In genomic region chr9:51312554-51313317, GRCm38 (mm10) we compare ENCODE assay signal across 15 mouse cellular contexts. TPM values are rescaled to one million over a fixed set of nuclear protein-coding genes. Genes with fewer than 3 reads are reported as not detected.
DNase-seq lines count a peak whose midpoint lies in the region; ATAC-seq and TF ChIP-seq lines count a peak whose summit lies in the region.
"Had no signal": no experiment of that assay in that cellular context is flagged by ENCODE, and none has a peak within 500 bp of the region (broad histone marks: within the 10 kb centered on the region; RNA-seq: fewer than 3 reads in every experiment).

No protein-coding gene starts in this region.

- 0 out of 2 replicates have a peak, but pooled peaks cover 3% of the 10 kb centered on the region for H3K4me1 ChIP-seq in intestine, embryonic 16.5 days (ENCODE audit: control insufficient read depth, insufficient read depth, low read length)
- H3K4me1 ChIP-seq: limb, embryonic 12.5 days; neural tube, embryonic 13.5 days had no signal

- no peak overlapping the region; the same call in 1 of the 2 replicates for H3K9ac ChIP-seq in intestine, embryonic 16.5 days (ENCODE audit: low read depth, low read length)
- H3K9ac ChIP-seq: limb, embryonic 12.5 days; neural tube, embryonic 13.5 days had no signal

- no peaks in the 10 kb centered on the region for H3K36me3 ChIP-seq in intestine, embryonic 16.5 days (ENCODE audit: control insufficient read depth, insufficient read depth, low read length)
- H3K36me3 ChIP-seq: limb, embryonic 12.5 days; neural tube, embryonic 13.5 days had no signal

- peak overlapping the region; percentile 47 for H3K4me2 ChIP-seq in intestine, embryonic 16.5 days (ENCODE audit: low read depth, low read length)
- H3K4me2 ChIP-seq: limb, embryonic 12.5 days; neural tube, embryonic 13.5 days had no signal

- no peak overlapping the region for H3K4me3 ChIP-seq in layer of hippocampus, adult 2 months
- H3K4me3 ChIP-seq in intestine, embryonic 16.5 days (ENCODE audit: low read length): peak overlapping the region; percentile 29
- H3K4me3 ChIP-seq: limb, embryonic 12.5 days; neural tube, embryonic 13.5 days had no signal

- no peaks in the 10 kb centered on the region for H3K9me3 ChIP-seq in intestine, embryonic 16.5 days (ENCODE audit: control insufficient read depth, low read length)
- H3K9me3 ChIP-seq: limb, embryonic 12.5 days; neural tube, embryonic 13.5 days had no signal

- peaks cover 3% of the 10 kb centered on the region; the same call in 1 of the 2 replicates for H3K27me3 ChIP-seq in intestine, embryonic 16.5 days (replicated peaks; ENCODE audit: control insufficient read depth, insufficient read depth, low read length)
- H3K27me3 ChIP-seq: limb, embryonic 12.5 days; neural tube, embryonic 13.5 days had no signal

- H3K27ac ChIP-seq in layer of hippocampus, adult 2 months: peak overlapping the region; percentile 25; the same call in 1 of the 2 replicates
- 0 out of 2 replicates have a peak overlapping the region, but pooled peaks have one; percentile 26 for H3K27ac ChIP-seq in intestine, embryonic 16.5 days (ENCODE audit: low read length)
- H3K27ac ChIP-seq: limb, embryonic 12.5 days; neural tube, embryonic 13.5 days had no signal

- TF ChIP-seq CTCF in layer of hippocampus, adult 2 months (conservative IDR thresholded peaks at IDR 0.05): no peak

- WGBS in intestine, embryonic 16.5 days: 31% methylated on average over 18 of the region's 18 CpGs

- ATAC-seq in intestine, embryonic 16.5 days: peak; percentile 81
- no peak for ATAC-seq in CD4-positive, CD25-positive, alpha-beta regulatory T cell, adult 4 months

- no peak for DNase-seq in layer of hippocampus, adult 2 months (ENCODE audit: low spot score in 2 of 2)
- DNase-seq in layer of hippocampus, postnatal 36 days: no peak
- DNase-seq in gonadal fat pad, adult 2 months (ENCODE audit: low read depth): peak; percentile 19
- DNase-seq in lung, postnatal 25 days (ENCODE audit: low spot score): peak; percentile 5
- no peak for DNase-seq in frontal cortex, postnatal 14 days (ENCODE audit: low spot score in 2 of 2)
- DNase-seq in cerebellum, adult 11-12 months: no peak
- DNase-seq: cerebellum, adult 9-11 months; gastrocnemius, postnatal 25 days; layer of hippocampus, adult 9-11 months had no signal

RNA-seq across cellular contexts. Expression of gene 1810046K07Rik, which starts 16.0 kb away (rescaled TPM):
- total RNA-seq in layer of hippocampus, adult 2 months (2021): not detected
- total RNA-seq in layer of hippocampus, postnatal 36 days (2021): not detected
- polyA plus RNA-seq in gonadal fat pad, adult 2 months (2012; rRNA removed): 0.18 TPM in 1 of 2 replicates, not detected in the other
- polyA plus RNA-seq in intestine, embryonic 16.5 days (2015; fragmentation: Nextera tagmentation; extraction: Ambion mirVana): 0.18 TPM in 1 of 2 replicates, not detected in the other
- not detected for polyA plus RNA-seq in CD4-positive, CD25-positive, alpha-beta regulatory T cell, adult 4 months (2017; shearing (Covaris generic))
- total RNA-seq: gastrocnemius, postnatal 25 days; megakaryocyte-erythroid progenitor cell, adult 5-6 weeks had no signal
- polyA plus RNA-seq: heart, postnatal 0 days; neural tube, embryonic 13.5 days had no signal

RNA-seq across cellular contexts. Expression of gene Colca2, which starts 34.4 kb away (rescaled TPM):
- 1 to 10 TPM in 1 of 2 experiments, under 1 TPM in 1; 0.38 to 1.1 TPM for total RNA-seq in layer of hippocampus, adult 2 months (2021)
- under 1 TPM; 0.65 to 0.91 TPM for total RNA-seq in layer of hippocampus, postnatal 36 days (2021)
- 15.6 and 16.0 TPM in 2 replicates for polyA plus RNA-seq in gonadal fat pad, adult 2 months (2012; rRNA removed)
- polyA plus RNA-seq in intestine, embryonic 16.5 days (2015; fragmentation: Nextera tagmentation; extraction: Ambion mirVana): 1.4 and 2.1 TPM in 2 replicates
- polyA plus RNA-seq in CD4-positive, CD25-positive, alpha-beta regulatory T cell, adult 4 months (2017; shearing (Covaris generic)): under 1 TPM in 1 of 2 experiments, not detected in 1; 0.26 TPM

Comparison
In these comparisons a context has a peak if more than half of its experiments do, and no peak if none do; other contexts are left out.
1. DNase-seq: peak in gonadal fat pad, adult 2 months (single experiment) and lung, postnatal 25 days (single experiment); none in layer of hippocampus, adult 2 months (0 of 2), layer of hippocampus, postnatal 36 days (0 of 2), frontal cortex, postnatal 14 days (0 of 2) and cerebellum, adult 11-12 months (single experiment).